Comparison of ENCODE assay signal across 16 mouse cellular contexts in the genomic region with DNA sequence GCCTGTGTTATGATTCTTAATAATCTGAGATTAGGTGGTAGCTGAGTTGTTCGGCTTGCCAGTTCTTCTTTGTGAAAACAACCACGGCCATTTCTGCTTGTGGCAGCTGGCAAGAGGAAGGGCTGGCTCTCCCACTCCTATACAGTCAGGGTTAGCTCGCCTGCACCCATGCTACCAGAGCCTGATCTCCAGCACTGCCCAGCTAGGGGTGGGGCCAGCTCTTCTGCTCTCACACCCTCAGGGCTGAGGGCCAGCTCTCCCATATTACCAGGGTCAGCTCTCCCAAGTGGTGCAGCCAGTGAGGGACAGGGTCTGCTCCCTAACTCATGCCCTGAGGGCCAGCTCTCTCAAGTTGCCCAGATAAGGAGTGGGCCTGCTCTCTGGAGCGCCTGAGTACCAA. TPM values are rescaled to one million over a fixed set of nuclear protein-coding genes. Genes with fewer than 3 reads are reported as not detected.
"Had no signal": no experiment of that assay in that cellular context is flagged by ENCODE, and none has a peak within 500 bp of the region (broad histone marks: within the 10 kb centered on the region; RNA-seq: fewer than 3 reads in every experiment).

No protein-coding gene starts in this region.

- H3K27me3 ChIP-seq: intestine, embryonic 15.5 days; limb, embryonic 15.5 days; liver, embryonic 12.5 days; midbrain, embryonic 12.5 days; neural tube, embryonic 13.5 days had no signal

- H3K4me1 ChIP-seq: intestine, embryonic 15.5 days; limb, embryonic 15.5 days; midbrain, embryonic 12.5 days; neural tube, embryonic 13.5 days had no signal

- DNase-seq: kidney, adult 2 months; kidney, postnatal 4 days; left cerebral cortex, postnatal 4 days; lung, adult 18-20 months; retina, postnatal 1 day; right cerebral cortex, postnatal 4 days; spleen, adult 18-20 months; thymus, postnatal 4 days had no signal

- H3K9ac ChIP-seq: intestine, embryonic 15.5 days; limb, embryonic 15.5 days; liver, embryonic 12.5 days; midbrain, embryonic 12.5 days; neural tube, embryonic 13.5 days had no signal

- H3K4me2 ChIP-seq: intestine, embryonic 15.5 days; limb, embryonic 15.5 days; liver, embryonic 12.5 days; midbrain, embryonic 12.5 days; neural tube, embryonic 13.5 days had no signal

- H3K36me3 ChIP-seq: intestine, embryonic 15.5 days; limb, embryonic 15.5 days; liver, embryonic 12.5 days; midbrain, embryonic 12.5 days; neural tube, embryonic 13.5 days had no signal

- H3K9me3 ChIP-seq: intestine, embryonic 15.5 days; limb, embryonic 15.5 days; liver, embryonic 12.5 days; midbrain, embryonic 12.5 days; neural tube, embryonic 13.5 days had no signal

- H3K27ac ChIP-seq: intestine, embryonic 15.5 days; layer of hippocampus, adult 2 months; limb, embryonic 15.5 days; liver, embryonic 12.5 days; midbrain, embryonic 12.5 days; neural tube, embryonic 13.5 days had no signal

- ATAC-seq: intestine, embryonic 15.5 days; liver, embryonic 12.5 days had no signal

- H3K4me3 ChIP-seq: intestine, embryonic 15.5 days; layer of hippocampus, adult 2 months; limb, embryonic 15.5 days; liver, embryonic 12.5 days; midbrain, embryonic 12.5 days; neural tube, embryonic 13.5 days had no signal

RNA-seq across cellular contexts. Expression of a gene that starts 1.4 kb away (rescaled TPM):
- polyA plus RNA-seq: intestine, embryonic 15.5 days; kidney, adult 2 months; limb, embryonic 15.5 days; liver, embryonic 12.5 days; lung, embryonic 16.5 days; midbrain, embryonic 12.5 days; neural tube, embryonic 13.5 days; stomach, embryonic 16.5 days had no signal

RNA-seq across cellular contexts. Expression of a gene that starts 4.2 kb away (rescaled TPM):
- polyA plus RNA-seq: kidney, adult 2 months; limb, embryonic 15.5 days; liver, embryonic 12.5 days; lung, embryonic 16.5 days had no signal
